Mouse (Mus musculus): Measurements from ENCODE around the gene Arrdc5. TPM values are rescaled to one million over a fixed set of nuclear protein-coding genes. Genes with fewer than 3 reads are reported as not detected.

Gene Arrdc5
- polyA plus RNA-seq, 1 experiment from 2014 or later, result not detected

DNA sequence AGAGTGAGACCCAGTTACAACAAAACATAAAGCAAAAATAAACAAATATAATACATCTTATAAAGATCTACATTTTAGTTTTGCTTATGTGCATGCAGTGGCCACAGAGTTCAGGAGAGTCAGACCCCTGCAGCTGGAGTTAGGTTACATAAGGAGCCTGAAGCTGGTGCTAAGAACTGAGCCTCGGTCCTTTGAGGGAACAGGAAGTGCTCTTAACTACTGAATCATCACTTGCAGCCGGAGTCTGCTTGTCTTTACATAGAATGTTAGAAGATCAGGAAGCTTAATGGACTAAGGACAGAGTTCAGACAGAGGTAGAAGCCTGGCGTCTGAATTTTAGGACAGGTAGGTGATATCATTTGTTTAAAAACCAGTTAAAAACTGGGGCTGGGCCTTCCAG is 11.2 kb downstream of the Arrdc5 start:
- Histone ChIP-seq H3K4me1 (ENCODE audit: control insufficient read depth, insufficient read depth, low read length) (peaks cover 28% of the 10 kb centered on the region), H3K27me3 (ENCODE audit: control insufficient read depth, insufficient read depth, low read length) (no peaks in the 10 kb centered on the region), H3K9ac (ENCODE audit: low read depth, low read length) (peak overlapping the region; percentile 57; the same call in 1 of the 2 replicates), H3K4me3 (ENCODE audit: low read length) (peak overlapping the region; percentile 41), H3K4me2 (replicated peaks; ENCODE audit: low read depth, low read length) (peak overlapping the region; percentile 63), H3K36me3 (ENCODE audit: control insufficient read depth, insufficient read depth, low read length) (peaks cover 30% of the 10 kb centered on the region), H3K27ac (ENCODE audit: low read depth, low read length) (peak overlapping the region; percentile 91), H3K9me3 (ENCODE audit: control insufficient read depth, low read length) (no peaks in the 10 kb centered on the region)
- WGBS, result 40% methylated on average over 3 of the region's 3 CpGs
- no peak for ATAC-seq (ENCODE audit: low FRiP score, low TSS enrichment)

DNA sequence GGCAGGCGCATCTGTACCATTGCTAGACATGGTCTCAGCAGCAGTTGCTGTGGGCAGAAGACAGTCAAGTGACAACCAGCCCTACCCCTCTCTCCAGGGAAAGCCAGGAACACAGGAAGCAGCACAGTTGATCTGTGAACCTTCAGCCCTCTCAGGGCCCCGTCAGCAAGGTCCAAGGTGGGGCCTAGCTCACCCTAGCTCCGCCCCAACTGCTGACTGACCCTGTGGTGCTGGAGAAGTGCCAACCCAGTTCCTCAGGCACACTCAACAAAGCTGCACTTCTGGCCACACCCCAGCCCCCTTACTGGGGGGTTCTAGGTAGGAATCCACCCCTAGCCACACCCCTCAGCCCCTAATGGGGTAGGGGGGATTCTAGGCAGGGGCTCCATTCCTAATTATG is 12.3 kb downstream of the Arrdc5 start:
- H3K27ac ChIP-seq (ENCODE audit: low read depth, low read length), result peak overlapping the region; percentile 53
- H3K4me1 ChIP-seq (ENCODE audit: control insufficient read depth, insufficient read depth, low read length), result peaks cover 28% of the 10 kb centered on the region
- H3K36me3 ChIP-seq (ENCODE audit: control insufficient read depth, insufficient read depth, low read length), result peaks cover 38% of the 10 kb centered on the region
- peak overlapping the region; percentile 25 for H3K4me2 ChIP-seq (replicated peaks; ENCODE audit: low read depth, low read length)
- no peak for ATAC-seq (ENCODE audit: low FRiP score, low TSS enrichment)
- WGBS, result 57% methylated on average over 3 of the region's 3 CpGs
- peak overlapping the region; percentile 37; the same call in 1 of the 2 replicates for H3K9ac ChIP-seq (ENCODE audit: low read depth, low read length)
- H3K27me3 ChIP-seq (ENCODE audit: control insufficient read depth, insufficient read depth, low read length), result no peaks in the 10 kb centered on the region
- no peaks in the 10 kb centered on the region for H3K9me3 ChIP-seq (ENCODE audit: control insufficient read depth, low read length)
- H3K4me3 ChIP-seq (ENCODE audit: low read length), result no peak overlapping the region; the same call in 1 of the 2 replicates

DNA sequence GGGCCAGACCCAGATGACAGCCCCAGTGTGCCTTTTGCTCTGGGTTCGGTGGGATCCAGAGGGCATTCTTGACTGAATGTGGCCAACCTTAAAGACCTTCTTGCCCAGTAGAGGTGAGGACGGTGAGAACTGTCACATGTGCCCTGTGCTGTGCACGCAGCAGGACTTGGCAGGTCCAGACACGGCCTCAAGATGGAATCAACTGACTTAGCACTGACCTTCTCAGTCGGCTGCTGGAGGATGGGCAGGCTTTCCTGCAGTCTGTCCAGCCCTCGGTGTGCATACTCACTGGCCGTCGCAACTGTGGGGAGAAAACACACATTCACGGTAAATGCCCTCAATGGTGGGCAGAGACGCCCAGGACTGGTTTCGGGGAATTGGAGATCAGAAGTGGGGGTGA is 14.1 kb downstream of the Arrdc5 start:
- Histone ChIP-seq H3K9me3 (ENCODE audit: control insufficient read depth, low read length) (no peaks in the 10 kb centered on the region), H3K4me1 (ENCODE audit: control insufficient read depth, insufficient read depth, low read length) (peaks cover 17% of the 10 kb centered on the region), H3K4me2 (replicated peaks; ENCODE audit: low read depth, low read length) (no peak overlapping the region), H3K36me3 (ENCODE audit: control insufficient read depth, insufficient read depth, low read length) (peaks cover 53% of the 10 kb centered on the region), H3K27me3 (ENCODE audit: control insufficient read depth, insufficient read depth, low read length) (no peaks in the 10 kb centered on the region), H3K9ac (ENCODE audit: low read depth, low read length) (no peak overlapping the region), H3K4me3 (ENCODE audit: low read length) (no peak overlapping the region), H3K27ac (ENCODE audit: low read depth, low read length) (no peak overlapping the region)
- WGBS, result 91% methylated on average over 11 of the region's 11 CpGs
- no peak for ATAC-seq (ENCODE audit: low FRiP score, low TSS enrichment)

DNA sequence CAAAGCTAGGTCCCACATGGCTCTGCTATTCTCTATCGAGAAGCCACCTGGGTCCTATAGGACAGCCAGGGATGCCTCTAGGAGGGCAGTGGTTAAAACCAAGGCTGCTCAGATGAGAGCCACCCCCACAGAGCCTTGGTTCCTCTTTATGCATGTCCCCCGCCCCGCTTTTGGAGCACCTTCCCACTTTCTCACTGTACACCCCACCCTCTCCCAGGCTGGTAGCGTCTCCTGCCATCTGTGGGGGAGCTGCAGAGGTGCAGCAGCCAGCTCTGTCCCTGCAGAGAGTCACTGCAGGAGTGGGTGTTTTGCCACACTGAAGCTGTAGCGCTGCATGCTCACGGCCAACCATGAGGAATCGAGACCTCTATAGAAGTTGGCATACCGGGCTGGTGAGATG is 16.8 kb downstream of the Arrdc5 start:
- no peak overlapping the region for H3K27ac ChIP-seq (ENCODE audit: low read depth, low read length)
- no peak overlapping the region for H3K9ac ChIP-seq (ENCODE audit: low read depth, low read length)
- no peaks in the 10 kb centered on the region for H3K27me3 ChIP-seq (ENCODE audit: control insufficient read depth, insufficient read depth, low read length)
- no peaks in the 10 kb centered on the region for H3K9me3 ChIP-seq (ENCODE audit: control insufficient read depth, low read length)
- ATAC-seq (ENCODE audit: low FRiP score, low TSS enrichment), result no peak
- 89% methylated on average over 8 of the region's 8 CpGs for WGBS
- H3K4me1 ChIP-seq (ENCODE audit: control insufficient read depth, insufficient read depth, low read length), result peaks cover 6% of the 10 kb centered on the region
- no peak overlapping the region for H3K4me2 ChIP-seq (replicated peaks; ENCODE audit: low read depth, low read length)
- H3K36me3 ChIP-seq (ENCODE audit: control insufficient read depth, insufficient read depth, low read length), result peaks cover 69% of the 10 kb centered on the region
- H3K4me3 ChIP-seq (ENCODE audit: low read length), result no peak overlapping the region

DNA sequence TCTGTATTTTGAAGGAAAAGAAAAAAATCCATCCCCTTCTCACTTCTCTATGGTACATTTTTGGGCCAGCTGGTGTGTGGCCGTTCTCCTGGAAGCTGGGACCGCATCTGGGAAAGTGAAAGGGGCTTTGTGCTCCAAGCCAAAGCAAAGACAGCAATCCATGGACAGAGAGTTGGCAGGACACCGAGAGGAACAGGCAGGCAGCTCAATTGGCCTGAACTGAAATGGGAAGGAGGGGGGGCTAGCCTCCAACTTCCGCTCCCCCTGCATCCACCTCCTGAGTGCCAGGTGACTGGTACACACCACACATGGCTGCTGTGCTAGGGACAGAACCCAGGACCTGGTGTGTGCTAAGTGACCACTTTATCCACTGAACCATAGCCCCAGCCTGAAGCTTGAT is 17.3 kb downstream of the Arrdc5 start:
- WGBS, result 95% methylated on average over 4 of the region's 4 CpGs
- Histone ChIP-seq H3K9ac (ENCODE audit: low read depth, low read length) (no peak overlapping the region), H3K4me1 (ENCODE audit: control insufficient read depth, insufficient read depth, low read length) (peaks cover 3% of the 10 kb centered on the region), H3K4me2 (replicated peaks; ENCODE audit: low read depth, low read length) (no peak overlapping the region), H3K36me3 (ENCODE audit: control insufficient read depth, insufficient read depth, low read length) (peaks cover 69% of the 10 kb centered on the region), H3K4me3 (ENCODE audit: low read length) (no peak overlapping the region), H3K9me3 (ENCODE audit: control insufficient read depth, low read length) (no peaks in the 10 kb centered on the region), H3K27me3 (ENCODE audit: control insufficient read depth, insufficient read depth, low read length) (no peaks in the 10 kb centered on the region), H3K27ac (ENCODE audit: low read depth, low read length) (no peak overlapping the region)
- no peak for ATAC-seq (ENCODE audit: low FRiP score, low TSS enrichment)

DNA sequence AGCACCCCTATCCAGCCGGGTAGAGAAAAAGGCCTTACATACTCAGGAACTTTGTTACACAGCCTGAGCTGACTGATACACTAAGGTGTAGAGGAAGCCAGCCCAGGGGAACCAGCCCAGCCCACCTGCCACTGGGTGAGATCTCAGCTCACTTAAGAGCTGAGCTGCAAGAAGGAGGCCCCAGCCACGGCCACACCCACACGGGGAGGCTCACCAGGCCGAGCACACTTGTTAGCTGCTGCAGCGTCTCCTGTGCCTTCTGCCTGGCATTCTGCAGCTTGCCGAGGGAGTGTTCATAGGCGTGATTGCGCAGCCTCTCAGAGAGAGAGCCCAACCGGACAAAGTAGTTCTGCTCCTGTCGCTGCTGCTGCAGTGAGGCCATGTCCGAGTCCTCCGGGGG is 18.9 kb downstream of the Arrdc5 start:
- Histone ChIP-seq H3K9ac (ENCODE audit: low read depth, low read length) (no peak overlapping the region), H3K4me1 (ENCODE audit: control insufficient read depth, insufficient read depth, low read length) (no peaks in the 10 kb centered on the region), H3K27ac (ENCODE audit: low read depth, low read length) (no peak overlapping the region), H3K36me3 (ENCODE audit: control insufficient read depth, insufficient read depth, low read length) (peaks cover 62% of the 10 kb centered on the region), H3K4me2 (replicated peaks; ENCODE audit: low read depth, low read length) (no peak overlapping the region), H3K4me3 (ENCODE audit: low read length) (no peak overlapping the region), H3K27me3 (ENCODE audit: control insufficient read depth, insufficient read depth, low read length) (no peaks in the 10 kb centered on the region), H3K9me3 (ENCODE audit: control insufficient read depth, low read length) (no peaks in the 10 kb centered on the region)
- WGBS, result 92% methylated on average over 12 of the region's 12 CpGs
- no peak for ATAC-seq (ENCODE audit: low FRiP score, low TSS enrichment)

DNA sequence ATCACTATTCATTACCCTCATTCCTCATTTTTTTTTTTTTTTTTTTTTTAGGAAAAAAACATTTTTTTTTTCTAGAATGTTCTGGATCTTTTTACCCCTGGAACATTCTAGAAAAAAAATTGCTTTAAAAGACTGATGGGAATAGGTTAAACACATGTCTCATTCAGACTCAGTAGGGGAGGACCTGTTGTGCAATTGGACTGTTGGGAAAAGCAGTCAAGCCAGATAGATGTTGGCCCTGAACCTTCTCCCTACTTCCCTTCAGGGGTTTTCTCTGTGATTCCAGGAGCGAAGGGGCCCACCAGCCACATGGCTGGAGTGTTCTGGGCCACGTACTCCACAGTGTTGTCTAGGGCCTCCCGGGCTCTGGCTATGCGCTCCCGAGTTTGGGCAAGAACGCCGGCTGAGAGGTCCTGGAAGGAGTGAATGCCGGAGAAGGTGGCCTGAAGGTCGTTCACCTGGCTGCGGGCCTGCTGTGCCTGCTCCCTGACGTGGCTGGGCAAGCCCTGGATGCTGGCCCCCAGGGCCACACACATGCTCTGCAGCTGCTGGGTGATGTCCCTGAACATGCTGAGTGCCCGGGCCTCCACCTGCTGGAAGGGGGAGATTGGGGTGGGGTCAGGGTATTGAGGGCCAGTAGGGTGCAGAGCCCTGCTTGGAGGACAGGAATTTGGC is 20.5 kb downstream of the Arrdc5 start:
- no peak for ATAC-seq (ENCODE audit: low FRiP score, low TSS enrichment)
- H3K9ac ChIP-seq (ENCODE audit: low read depth, low read length), result no peak overlapping the region
- H3K4me3 ChIP-seq (ENCODE audit: low read length), result no peak overlapping the region
- no peak overlapping the region for H3K27ac ChIP-seq (ENCODE audit: low read depth, low read length)
- no peaks in the 10 kb centered on the region for H3K9me3 ChIP-seq (ENCODE audit: control insufficient read depth, low read length)
- no peaks in the 10 kb centered on the region; the same call in 1 of the 2 replicates for H3K4me1 ChIP-seq (ENCODE audit: control insufficient read depth, insufficient read depth, low read length)
- peaks cover 46% of the 10 kb centered on the region for H3K36me3 ChIP-seq (ENCODE audit: control insufficient read depth, insufficient read depth, low read length)
- H3K27me3 ChIP-seq (ENCODE audit: control insufficient read depth, insufficient read depth, low read length), result no peaks in the 10 kb centered on the region
- H3K4me2 ChIP-seq (replicated peaks; ENCODE audit: low read depth, low read length), result no peak overlapping the region
- 90% methylated on average over 12 of the region's 12 CpGs for WGBS

DNA sequence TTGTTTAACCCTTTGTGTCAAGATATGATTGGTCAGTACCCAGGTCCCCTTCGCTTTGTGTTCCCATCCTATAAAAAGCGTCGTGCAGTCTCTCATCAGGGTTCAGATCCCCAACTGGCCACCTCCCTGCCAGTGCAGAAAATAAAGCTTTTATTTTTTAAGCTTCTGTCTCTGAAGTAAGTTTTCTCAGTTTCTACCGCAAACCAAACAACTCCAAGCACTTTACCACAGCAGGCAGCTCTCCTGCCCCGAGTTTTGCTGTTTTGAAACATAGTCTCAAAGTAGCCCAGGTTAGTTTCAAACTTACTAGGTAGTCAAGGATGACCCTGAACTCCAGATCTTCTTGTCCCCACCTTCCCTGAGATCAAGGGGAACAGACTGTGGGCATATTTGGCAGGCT is 21.7 kb downstream of the Arrdc5 start:
- no peaks in the 10 kb centered on the region for H3K9me3 ChIP-seq (ENCODE audit: control insufficient read depth, low read length)
- H3K4me1 ChIP-seq (ENCODE audit: control insufficient read depth, insufficient read depth, low read length), result no peaks in the 10 kb centered on the region; the same call in 1 of the 2 replicates
- no peak overlapping the region for H3K27ac ChIP-seq (ENCODE audit: low read depth, low read length)
- ATAC-seq (ENCODE audit: low FRiP score, low TSS enrichment), result no peak
- WGBS, result 95% methylated on average over 5 of the region's 5 CpGs
- no peaks in the 10 kb centered on the region for H3K27me3 ChIP-seq (ENCODE audit: control insufficient read depth, insufficient read depth, low read length)
- H3K4me2 ChIP-seq (replicated peaks; ENCODE audit: low read depth, low read length), result no peak overlapping the region
- H3K4me3 ChIP-seq (ENCODE audit: low read length), result no peak overlapping the region
- H3K9ac ChIP-seq (ENCODE audit: low read depth, low read length), result no peak overlapping the region
- H3K36me3 ChIP-seq (ENCODE audit: control insufficient read depth, insufficient read depth, low read length), result peaks cover 36% of the 10 kb centered on the region

DNA sequence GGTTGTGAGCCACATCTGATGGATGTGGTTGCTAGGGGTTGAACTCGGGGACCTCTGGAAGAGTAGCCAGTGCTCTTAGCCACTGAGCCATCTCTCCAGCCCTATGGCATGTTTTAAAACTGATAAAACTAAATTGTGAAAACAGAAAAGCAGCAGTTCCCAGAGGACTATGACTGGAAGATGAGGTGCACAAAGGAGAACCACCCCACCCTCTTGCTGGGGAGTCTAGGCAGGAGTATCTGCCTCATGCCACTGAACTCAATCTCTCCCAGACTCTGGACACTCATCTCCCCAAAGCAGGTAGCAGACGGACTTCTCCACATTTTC is 22.6 kb downstream of the Arrdc5 start:
- peak; percentile 18; the same call in 1 of the 2 replicates for ATAC-seq (ENCODE audit: low FRiP score, low TSS enrichment)
- Histone ChIP-seq H3K4me2 (replicated peaks; ENCODE audit: low read depth, low read length) (peak overlapping the region; percentile 65; the same call in 1 of the 2 replicates), H3K36me3 (ENCODE audit: control insufficient read depth, insufficient read depth, low read length) (peaks cover 28% of the 10 kb centered on the region), H3K4me3 (ENCODE audit: low read length) (no peak overlapping the region), H3K4me1 (ENCODE audit: control insufficient read depth, insufficient read depth, low read length) (no peaks in the 10 kb centered on the region; the same call in 1 of the 2 replicates), H3K27ac (ENCODE audit: low read depth, low read length) (peak overlapping the region; percentile 81), H3K9ac (ENCODE audit: low read depth, low read length) (no peak overlapping the region; the same call in 1 of the 2 replicates), H3K9me3 (ENCODE audit: control insufficient read depth, low read length) (no peaks in the 10 kb centered on the region), H3K27me3 (ENCODE audit: control insufficient read depth, insufficient read depth, low read length) (no peaks in the 10 kb centered on the region)
- WGBS, result 42% methylated on average over 2 of the region's 2 CpGs
